Mouse (Mus musculus) lung, embryonic 14.5 days (tissue): ENCODE results near the gene Fbxo22. TPM values are rescaled to one million over a fixed set of nuclear protein-coding genes. Genes with fewer than 3 reads are reported as not detected.
"Not testable (repeated sequence)": the region's sequence is repeated elsewhere in the genome, so short reads cannot be mapped to it uniquely, and the experiment has no call there.

Experiments used
- ATAC-seq: fragments of 200-750 bp; cut with Nextera tagmentation; 2 replicates; pipeline ENCODE4 v1.8.0; 2017; ENCODE audit warnings: mild to moderate bottlenecking, moderate TSS enrichment, moderate library complexity; ENCODE audit not compliant: insufficient read depth
- DNase-seq: peaks from one replicate; pipeline ENCODE4 v3.0.0-alpha.2; 2015
- H3K27ac ChIP-seq: fragments of 300-500 bp; sonication (generic); 2 replicates; pipeline ENCODE4 v1.5.1; 2014; ENCODE audit warnings: low read depth, mild to moderate bottlenecking, moderate library complexity
- H3K27me3 ChIP-seq: fragments of 300-500 bp; sonication (generic); 2 replicates; pipeline ENCODE4 v1.6.1; 2014; ENCODE audit warnings: low read length, control low read depth; ENCODE audit not compliant: insufficient read depth
- H3K36me3 ChIP-seq: fragments of 300-500 bp; sonication (generic); 2 replicates; pipeline ENCODE4 v1.6.1; 2014; ENCODE audit warnings: control low read depth; ENCODE audit not compliant: insufficient read depth
- H3K4me1 ChIP-seq: fragments of 300-500 bp; sonication (generic); 2 replicates; pipeline ENCODE4 v1.6.1; 2014; ENCODE audit warnings: antibody characterized with exemption, control low read depth; ENCODE audit not compliant: insufficient read depth
- H3K4me2 ChIP-seq: fragments of 300-500 bp; sonication (generic); 2 replicates; pipeline ENCODE4 v1.6.1; 2014; ENCODE audit warnings: mild to moderate bottlenecking
- H3K4me3 ChIP-seq: fragments of 300-500 bp; sonication (generic); 2 replicates; pipeline ENCODE4 v1.5.1; 2014; ENCODE audit warnings: low read depth, low read length
- H3K9ac ChIP-seq: fragments of 300-500 bp; sonication (generic); 2 replicates; pipeline ENCODE4 v1.6.1; 2014
- H3K9me3 ChIP-seq: fragments of 300-500 bp; sonication (generic); 2 replicates; pipeline ENCODE4 v1.6.1; 2016; ENCODE audit warnings: low read depth, low read length, control low read depth
- CTCF ChIP-seq: IDR thresholded peaks from 2 replicates; pipeline ENCODE4 v1.5.1; 2016; ENCODE audit warnings: antibody characterized with exemption, low read depth
- WGBS: fragments of 180-500 bp; shearing (Covaris S2); extraction: QIAGEN DNeasy Blood & Tissue Kit; methylation state at CpG from one replicate; pipeline ENCODE4 v1.1.7; 2014; 5-methylcytosine and 5-hydroxymethylcytosine counted together
- polyA plus RNA-seq: library from polyadenylated mRNA; unstranded; fragments of >200 nt; fragmentation: Nextera tagmentation; extraction: Ambion mirVana; gene quantifications from 2 replicates; pipeline ENCODE4 v1.2.1, GENCODE M21; 2014

Fbxo22 gene
- polyA plus RNA-seq, 1 experiment from 2014 or later: 65.9 TPM

DNA sequence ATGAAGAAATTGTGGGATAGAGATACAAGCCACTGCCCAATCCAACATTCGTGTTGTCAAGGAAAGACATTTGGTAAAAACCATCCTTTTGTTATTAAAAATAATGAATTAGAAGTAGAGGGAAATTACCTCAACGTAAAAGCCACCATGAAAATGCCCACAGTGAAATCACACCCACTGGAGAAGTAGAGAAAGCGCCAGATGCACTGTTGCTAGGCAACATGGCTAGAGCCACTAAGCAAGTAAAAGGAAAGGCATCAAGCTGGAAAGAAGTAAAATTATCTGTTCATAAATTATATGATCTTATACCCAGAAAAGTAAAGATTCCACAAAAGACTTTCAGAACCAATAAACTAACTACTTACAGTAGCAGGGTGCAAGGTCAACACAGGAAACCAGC, 17.5 kb downstream of the Fbxo22 start:
- no peak overlapping the region for H3K27ac ChIP-seq
- no peaks in the 10 kb centered on the region for H3K9me3 ChIP-seq
- no peak for ATAC-seq
- no peak for DNase-seq
- WGBS: 91% methylated on average over 3 of the region's 3 CpGs
- no peak for TF ChIP-seq CTCF
- H3K9ac ChIP-seq: no peak overlapping the region
- H3K4me1 ChIP-seq: no peaks in the 10 kb centered on the region
- no peak overlapping the region for H3K4me3 ChIP-seq
- H3K27me3 ChIP-seq: no peaks in the 10 kb centered on the region
- peaks cover 42% of the 10 kb centered on the region for H3K36me3 ChIP-seq
- no peak overlapping the region for H3K4me2 ChIP-seq

DNA sequence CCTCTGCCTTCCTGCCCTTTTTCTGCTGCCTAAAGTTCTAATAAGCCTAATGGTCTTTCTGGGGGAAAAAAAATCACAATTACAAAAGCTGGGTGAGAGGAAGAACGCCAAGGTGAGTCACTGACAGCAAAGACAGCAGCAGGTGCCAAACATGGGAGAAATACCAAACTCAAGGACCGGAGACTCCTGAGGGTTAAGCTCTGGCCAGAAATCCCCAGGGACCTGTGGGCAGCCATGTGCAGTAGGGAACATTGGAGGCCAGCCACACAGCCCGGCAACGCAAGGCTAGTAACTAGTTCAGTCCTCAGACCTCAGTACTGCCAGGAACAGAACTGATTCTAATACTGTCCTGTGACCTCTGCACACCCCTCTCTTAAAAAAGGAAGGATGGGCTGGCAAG, 19.4 kb downstream of the Fbxo22 start:
- Histone ChIP-seq H3K4me1 (no peaks in the 10 kb centered on the region), H3K36me3 (peaks cover 23% of the 10 kb centered on the region), H3K27ac (no peak overlapping the region), H3K9me3 (no peaks in the 10 kb centered on the region), H3K4me3 (no peak overlapping the region), H3K9ac (no peak overlapping the region), H3K4me2 (no peak overlapping the region), H3K27me3 (no peaks in the 10 kb centered on the region)
- no peak for TF ChIP-seq CTCF
- DNase-seq: no peak
- WGBS: 91% methylated on average over 4 of the region's 4 CpGs
- no peak for ATAC-seq

DNA sequence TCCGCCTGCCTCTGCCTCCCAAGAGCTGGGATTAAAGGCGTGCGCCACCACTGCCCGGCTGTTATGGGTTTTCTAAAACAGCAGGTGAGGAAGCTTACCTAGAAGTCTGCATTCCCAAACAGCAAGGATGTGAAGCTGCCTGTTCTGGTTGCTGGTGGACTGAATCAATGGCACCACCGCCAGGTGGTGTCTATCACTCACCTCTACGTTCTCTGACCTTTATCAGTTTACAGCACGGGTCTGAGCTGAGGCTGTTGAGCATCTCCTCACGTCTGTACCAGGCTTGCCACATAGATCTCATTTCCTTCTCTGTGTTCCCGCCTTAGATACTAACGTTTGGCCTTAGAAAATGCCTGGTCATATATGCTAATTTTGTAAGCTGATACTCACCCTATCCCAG, 20.3 kb downstream of the Fbxo22 start:
- Histone ChIP-seq H3K27ac (no peak overlapping the region), H3K4me3 (no peak overlapping the region), H3K27me3 (no peaks in the 10 kb centered on the region), H3K9ac (no peak overlapping the region), H3K4me2 (no peak overlapping the region), H3K4me1 (no peaks in the 10 kb centered on the region), H3K36me3 (peaks cover 15% of the 10 kb centered on the region; the same call in 1 of the 2 replicates), H3K9me3 (no peaks in the 10 kb centered on the region)
- ATAC-seq: no peak
- no peak for TF ChIP-seq CTCF
- 48% methylated on average over 10 of the region's 10 CpGs for WGBS
- no peak for DNase-seq

DNA sequence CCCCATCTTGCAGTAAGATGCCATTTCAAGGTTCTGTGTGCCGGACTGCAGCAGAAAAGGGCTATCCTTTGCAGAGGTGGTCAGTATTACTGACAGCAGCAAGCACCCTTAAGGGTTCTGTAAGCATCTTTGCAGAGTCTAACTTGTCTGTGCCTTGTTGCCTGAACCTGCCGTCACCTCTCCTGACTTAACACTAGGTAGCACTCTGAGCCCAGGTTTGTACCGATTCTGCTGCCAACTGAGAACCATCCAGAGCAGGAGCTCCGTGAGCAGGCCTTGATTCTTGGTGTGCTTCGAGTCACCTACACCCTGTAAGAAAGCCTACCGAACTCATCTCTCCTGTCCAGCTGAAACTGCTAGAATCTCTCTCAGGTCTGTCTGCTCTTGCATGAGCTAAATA, 22.8 kb downstream of the Fbxo22 start:
- 54% methylated on average over 6 of the region's 6 CpGs for WGBS
- Histone ChIP-seq H3K9me3 (no peaks in the 10 kb centered on the region), H3K4me2 (no peak overlapping the region), H3K4me3 (no peak overlapping the region), H3K36me3 (no peaks in the 10 kb centered on the region), H3K27ac (no peak overlapping the region), H3K4me1 (no peaks in the 10 kb centered on the region), H3K9ac (no peak overlapping the region), H3K27me3 (no peaks in the 10 kb centered on the region)
- DNase-seq (peak; percentile 11), ATAC-seq (no peak)
- TF ChIP-seq CTCF: no peak

DNA sequence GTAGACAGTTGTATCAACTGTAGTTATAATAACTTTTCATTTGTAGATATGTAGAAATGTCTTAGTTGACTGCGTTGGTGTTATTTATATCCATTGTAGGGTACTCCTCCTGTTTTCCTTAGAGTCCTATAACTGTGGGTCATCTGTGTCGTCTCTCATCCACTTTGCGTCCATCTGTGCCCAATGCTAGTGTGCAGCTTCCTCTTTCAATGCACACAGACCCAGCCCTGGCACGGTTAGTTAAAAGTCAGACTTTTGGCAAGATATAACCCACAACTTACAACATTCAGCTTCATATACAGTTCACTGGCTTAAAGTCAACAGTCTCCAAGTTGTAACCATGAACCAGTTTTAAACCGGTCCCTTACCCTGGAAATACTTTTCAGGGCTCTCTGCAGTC, 23.4 kb downstream of the Fbxo22 start:
- Histone ChIP-seq H3K9ac (no peak overlapping the region), H3K4me2 (no peak overlapping the region), H3K9me3 (no peaks in the 10 kb centered on the region), H3K36me3 (no peaks in the 10 kb centered on the region), H3K27ac (no peak overlapping the region), H3K4me3 (no peak overlapping the region), H3K4me1 (no peaks in the 10 kb centered on the region), H3K27me3 (no peaks in the 10 kb centered on the region)
- 87% methylated on average over 5 of the region's 5 CpGs for WGBS
- DNase-seq: no peak
- ATAC-seq: no peak
- no peak for TF ChIP-seq CTCF

DNA sequence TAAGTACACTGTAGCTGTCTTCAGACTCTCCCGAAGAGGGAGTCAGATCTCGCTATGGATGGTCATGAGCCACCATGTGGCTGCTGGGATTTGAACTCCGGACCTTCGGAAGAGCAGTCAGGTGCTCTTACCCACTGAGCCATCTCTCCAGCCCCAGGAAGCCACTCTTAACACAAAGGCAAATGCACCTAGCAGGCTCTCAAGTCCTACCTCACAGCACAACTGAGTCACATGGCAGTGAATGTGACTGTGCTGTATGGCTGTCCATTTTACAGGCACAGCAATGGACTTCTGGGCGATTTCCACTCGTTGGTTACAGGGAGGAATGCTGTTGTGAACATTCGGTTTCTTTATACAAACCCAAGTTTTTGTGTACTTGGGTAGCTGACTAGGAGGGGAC, 23.9 kb downstream of the Fbxo22 start:
- no peak for TF ChIP-seq CTCF
- H3K36me3 ChIP-seq: no peaks in the 10 kb centered on the region
- no peaks in the 10 kb centered on the region for H3K4me1 ChIP-seq
- DNase-seq (no peak), ATAC-seq (no peak)
- 78% methylated on average over 7 of the region's 7 CpGs for WGBS
- H3K27ac ChIP-seq: no peak overlapping the region
- no peak overlapping the region for H3K4me2 ChIP-seq
- H3K4me3 ChIP-seq: no peak overlapping the region
- no peaks in the 10 kb centered on the region for H3K9me3 ChIP-seq
- H3K27me3 ChIP-seq: no peaks in the 10 kb centered on the region
- no peak overlapping the region for H3K9ac ChIP-seq

DNA sequence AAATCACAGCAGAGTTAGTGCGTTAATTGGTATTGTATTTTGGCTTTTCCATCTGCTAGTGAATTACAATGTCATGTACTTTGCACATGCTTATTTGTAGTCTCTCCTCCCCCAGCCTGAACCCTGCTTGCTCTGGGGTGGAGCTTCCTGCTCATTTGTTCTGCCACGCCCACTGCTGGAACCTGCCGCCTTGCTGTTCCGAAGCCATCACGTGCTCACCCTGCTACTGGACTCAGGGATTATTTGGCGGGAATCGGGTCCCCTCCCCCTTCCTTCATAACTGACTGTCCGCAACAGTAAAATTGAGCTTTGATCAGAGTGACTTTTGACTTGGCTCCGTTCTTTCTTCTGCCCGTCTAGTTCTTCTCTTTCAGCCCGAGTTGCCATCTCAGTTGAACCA, 24.4 kb downstream of the Fbxo22 start:
- DNase-seq, H3K27ac ChIP-seq, H3K27me3 ChIP-seq, H3K4me1 ChIP-seq, H3K36me3 ChIP-seq, H3K4me3 ChIP-seq, H3K9me3 ChIP-seq, H3K9ac ChIP-seq, H3K4me2 ChIP-seq, ATAC-seq: not testable (repeated sequence)
- 53% methylated on average over 11 of the region's 11 CpGs for WGBS
